Mouse (Mus musculus) MEL (cell line): ENCODE data around the gene Porcn.

Experiments
- CTCF ChIP-seq, 3 experiments: IDR thresholded peaks in 2 of 3; conservative IDR thresholded peaks in 1 of 3; 2 replicates each; pipeline ENCODE4 v1.5.1; 2011 to 2012; ENCODE audit warnings: low read length in 3 of 3, low read depth in 2 of 3, mild to moderate bottlenecking in 2 of 3, improper control_type of control experiment in 1 of 3, inconsistent platforms in 1 of 3, mixed read lengths in 1 of 3, moderate library complexity in 1 of 3; ENCODE audit not compliant: control insufficient read depth in 1 of 3, insufficient read depth in 1 of 3, poor library complexity in 1 of 3, severe bottlenecking in 1 of 3
- ELF1 ChIP-seq: IDR thresholded peaks from 2 replicates; pipeline ENCODE4 v1.6.1; 2014; ENCODE audit warnings: low read depth, mild to moderate bottlenecking, inconsistent platforms, low read length, improper control_type of control experiment, moderate library complexity
- EP300 ChIP-seq, 2 experiments: IDR thresholded peaks; 2 replicates each; pipeline ENCODE4 v1.6.1; 2011; ENCODE audit warnings: improper control_type of control experiment in 2 of 2, low read length in 2 of 2, low read depth in 1 of 2, mild to moderate bottlenecking in 1 of 2
- GATA1 ChIP-seq: IDR thresholded peaks from 2 replicates; pipeline ENCODE4 v1.6.1; 2011; ENCODE audit warnings: low read depth, low read length, improper control_type of control experiment
- MAFK ChIP-seq: IDR thresholded peaks from 2 replicates; pipeline ENCODE4 v1.6.1; 2011; ENCODE audit warnings: low read depth, mild to moderate bottlenecking, low read length, improper control_type of control experiment, borderline replicate concordance
- MAX ChIP-seq: IDR thresholded peaks from 2 replicates; pipeline ENCODE4 v1.6.1; 2011; ENCODE audit warnings: low read length, improper control_type of control experiment
- MYC ChIP-seq: IDR thresholded peaks from 2 replicates; pipeline ENCODE4 v1.6.1; 2011; ENCODE audit warnings: low read depth, mild to moderate bottlenecking, low read length, improper control_type of control experiment, moderate library complexity
- POLR2A ChIP-seq, 2 experiments: IDR thresholded peaks; 2 replicates each; pipeline ENCODE4 v1.6.1; 2011 to 2012; ENCODE audit warnings: low read length in 2 of 2, mild to moderate bottlenecking in 2 of 2, control low read depth in 1 of 2, improper control_type of control experiment in 1 of 2, low read depth in 1 of 2, moderate library complexity in 1 of 2; ENCODE audit not compliant: control insufficient read depth in 1 of 2, insufficient read depth in 1 of 2, poor library complexity in 1 of 2
- POLR2AphosphoS2 ChIP-seq: IDR thresholded peaks from 2 replicates; pipeline ENCODE4 v1.6.1; 2011; ENCODE audit warnings: low read length, improper control_type of control experiment
- RAD21 ChIP-seq: IDR thresholded peaks from 2 replicates; pipeline ENCODE4 v1.6.1; 2011; ENCODE audit warnings: mild to moderate bottlenecking, low read depth, low read length, improper control_type of control experiment
- TCF12 ChIP-seq: IDR thresholded peaks from 2 replicates; pipeline ENCODE4 v1.6.1; 2014; ENCODE audit warnings: low read depth, mild to moderate bottlenecking, inconsistent platforms, low read length, improper control_type of control experiment, moderate library complexity

- no peak for TF ChIP-seq POLR2A (IDR thresholded peaks at IDR 0.05; ENCODE audit: control insufficient read depth in 1 of 2, insufficient read depth in 1 of 2, low read depth in 1 of 2, low read length in 2 of 2, poor library complexity in 1 of 2)
- TF ChIP-seq MYC: no peak
- no peak for TF ChIP-seq CTCF (IDR thresholded peaks at IDR 0.05 in 2 of 3, conservative IDR thresholded peaks at IDR 0.05 in 1 of 3; ENCODE audit: control insufficient read depth in 1 of 3, insufficient read depth in 1 of 3, low read depth in 2 of 3, low read length in 3 of 3, poor library complexity in 1 of 3, severe bottlenecking in 1 of 3)
- no peak for TF ChIP-seq MAFK
- TF ChIP-seq EP300 (IDR thresholded peaks at IDR 0.05; ENCODE audit: low read depth in 1 of 2, low read length in 2 of 2): peak; percentile 25; a peak in 1 of 4 replicates
- TF ChIP-seq TCF12: peak; percentile 64
- no peak for TF ChIP-seq ELF1
- peak; percentile 40 for TF ChIP-seq GATA1
- no peak for TF ChIP-seq RAD21
- no peak for TF ChIP-seq MAX
- no peak for TF ChIP-seq POLR2AphosphoS2
Measured at GRCm38 (mm10) chrX:8223473-8223872, 17.1 kb upstream of the Porcn start.
